ENCODE assay signal across 9 mouse cellular contexts in genomic region chr3:65352278-65353127, GRCm38 (mm10). TPM values are rescaled to one million over a fixed set of nuclear protein-coding genes. Genes with fewer than 3 reads are reported as not detected.
DNase-seq lines count a peak whose midpoint lies in the region; ATAC-seq and TF ChIP-seq lines count a peak whose summit lies in the region.
"Had no signal": no experiment of that assay in that cellular context is flagged by ENCODE, and none has a peak within 500 bp of the region (broad histone marks: within the 10 kb centered on the region; RNA-seq: fewer than 3 reads in every experiment).

No protein-coding gene starts in this region.

- H3K9me3 ChIP-seq in embryonic facial prominence, embryonic 14.5 days (ENCODE audit: control insufficient read depth, low read length): no peaks in the 10 kb centered on the region

- DNase-seq in kidney, adult 2 months: no peak
- no peak for DNase-seq in kidney, adult 11 months
- peak; percentile 59 for DNase-seq in embryonic facial prominence, embryonic 14.5 days (ENCODE audit: low spot score)
- DNase-seq in telencephalon, adult 2 months (ENCODE audit: low read depth, low spot score): peak; percentile 11
- no peak for DNase-seq in ovary, postnatal 10 days (ENCODE audit: low spot score)
- DNase-seq in thymus, postnatal 25 days: no peak

- no peak overlapping the region for H3K4me3 ChIP-seq in kidney, adult 2 months (ENCODE audit: insufficient read depth, low read depth, low read length)
- H3K4me3 ChIP-seq in embryonic facial prominence, embryonic 14.5 days (ENCODE audit: low read depth, low read length): no peak overlapping the region
- H3K4me3 ChIP-seq in macrophage (ENCODE audit: inconsistent target): no peak overlapping the region

- H3K27ac ChIP-seq in kidney, adult 2 months (ENCODE audit: insufficient read depth, low read depth, low read length): no peak overlapping the region
- no peak overlapping the region for H3K27ac ChIP-seq in embryonic facial prominence, embryonic 14.5 days (replicated peaks; ENCODE audit: low read depth, low read length)
- H3K27ac ChIP-seq in macrophage: 0 out of 2 replicates have a peak overlapping the region, but pooled peaks have one; percentile 2
- H3K27ac ChIP-seq: liver, embryonic 14.5 days had no signal

- peak; percentile 90 for ATAC-seq in CD4-positive, CD25-positive, alpha-beta regulatory T cell, adult 4 months
- ATAC-seq in embryonic facial prominence, embryonic 14.5 days (ENCODE audit: low read depth): no peak

- H3K36me3 ChIP-seq in kidney, adult 2 months (ENCODE audit: control insufficient read depth, insufficient read depth, low read length): no peaks in the 10 kb centered on the region
- no peaks in the 10 kb centered on the region for H3K36me3 ChIP-seq in embryonic facial prominence, embryonic 14.5 days (ENCODE audit: control insufficient read depth, insufficient read depth, low read length)
- H3K36me3 ChIP-seq in macrophage (ENCODE audit: inconsistent target): no peaks in the 10 kb centered on the region

- no peaks in the 10 kb centered on the region for H3K79me2 ChIP-seq in macrophage (ENCODE audit: inconsistent target)

- 39% methylated on average over 4 of the region's 4 CpGs for WGBS in kidney, adult 2 months
- WGBS in embryonic facial prominence, embryonic 14.5 days: 45% methylated on average over 4 of the region's 4 CpGs
- 59% methylated on average over 4 of the region's 4 CpGs for WGBS in macrophage (ENCODE audit: missing documents)

- no peaks in the 10 kb centered on the region for H3K27me3 ChIP-seq in kidney, adult 2 months (replicated peaks; ENCODE audit: control insufficient read depth, insufficient read depth, low read length)
- no peaks in the 10 kb centered on the region for H3K27me3 ChIP-seq in embryonic facial prominence, embryonic 14.5 days (replicated peaks; ENCODE audit: control insufficient read depth, insufficient read depth, low read length)

- H3K4me1 ChIP-seq in kidney, adult 2 months (ENCODE audit: control insufficient read depth, insufficient read depth, low read length): no peaks in the 10 kb centered on the region
- H3K4me1 ChIP-seq in embryonic facial prominence, embryonic 14.5 days (ENCODE audit: control insufficient read depth, insufficient read depth, low read length): no peaks in the 10 kb centered on the region

- no peak overlapping the region for H3K4me2 ChIP-seq in embryonic facial prominence, embryonic 14.5 days (ENCODE audit: low read depth, low read length)

- no peak overlapping the region for H3K9ac ChIP-seq in embryonic facial prominence, embryonic 14.5 days (ENCODE audit: low read depth, low read length)
- H3K9ac ChIP-seq: liver, embryonic 14.5 days had no signal

- 0 out of 2 replicates have a peak, but pooled peaks have one; percentile 5 for TF ChIP-seq CTCF in kidney, adult 2 months (conservative IDR thresholded peaks at IDR 0.05; ENCODE audit: insufficient read depth, insufficient read length, low read depth, low read length)

- TF ChIP-seq POLR2A in kidney, adult 2 months (IDR thresholded peaks at IDR 0.05; ENCODE audit: low read depth, low read length): no peak

RNA-seq across cellular contexts. Expression of gene Ssr3, which starts 39.9 kb away (rescaled TPM):
- 65.2 and 80.8 TPM in 2 replicates for polyA plus RNA-seq in kidney, adult 2 months (2012; rRNA removed)
- polyA plus RNA-seq in CD4-positive, CD25-positive, alpha-beta regulatory T cell, adult 4 months (2017; shearing (Covaris generic)): 100 to 1,000 TPM; 125 to 130 TPM
- polyA plus RNA-seq in embryonic facial prominence, embryonic 14.5 days (2014; fragmentation: Nextera tagmentation; extraction: Ambion mirVana): 337 and 349 TPM in 2 replicates
- 100 to 1,000 TPM in 15 of 26 experiments, 10 to 100 TPM in 11; 61.1 to 189 (median 109) TPM for total RNA-seq in macrophage (2018; cell fraction: chromatin; rRNA removed)
- 100 to 1,000 TPM; 163 to 229 (median 186) TPM for total RNA-seq in macrophage (2018; cell fraction: cytosol; rRNA removed)
- total RNA-seq in macrophage (2018; cell fraction: nucleus; rRNA removed): 100 to 1,000 TPM; 108 to 324 (median 192) TPM
- 181 to 216 TPM (median 203 TPM) in 3 replicates for polyA plus RNA-seq in macrophage (2018)

Comparison
In these comparisons a context has a peak if more than half of its experiments do, and no peak if none do; other contexts are left out.
1. DNase-seq: peak in embryonic facial prominence, embryonic 14.5 days (single experiment) and telencephalon, adult 2 months (single experiment); none in kidney, adult 2 months (single experiment), kidney, adult 11 months (single experiment), ovary, postnatal 10 days (single experiment) and thymus, postnatal 25 days (single experiment).